ENCODE assay signal across 13 mouse cellular contexts in genomic region chr19:26863662-26864061, GRCm38 (mm10). TPM values are rescaled to one million over a fixed set of nuclear protein-coding genes. Genes with fewer than 3 reads are reported as not detected.
DNase-seq lines count a peak whose midpoint lies in the region; ATAC-seq and TF ChIP-seq lines count a peak whose summit lies in the region.
"Had no signal": no experiment of that assay in that cellular context is flagged by ENCODE, and none has a peak within 500 bp of the region (broad histone marks: within the 10 kb centered on the region; RNA-seq: fewer than 3 reads in every experiment).

No protein-coding gene starts in this region.

- H3K4me2 ChIP-seq in forebrain, embryonic 13.5 days: no peak overlapping the region
- H3K4me2 ChIP-seq in forebrain, embryonic 12.5 days: no peak overlapping the region
- no peak overlapping the region for H3K4me2 ChIP-seq in midbrain, embryonic 15.5 days
- H3K4me2 ChIP-seq: limb, embryonic 15.5 days had no signal

- H3K36me3 ChIP-seq in forebrain, embryonic 13.5 days (ENCODE audit: poor library complexity, severe bottlenecking): no peaks in the 10 kb centered on the region
- H3K36me3 ChIP-seq in forebrain, embryonic 12.5 days (replicated peaks): no peaks in the 10 kb centered on the region
- no peaks in the 10 kb centered on the region for H3K36me3 ChIP-seq in megakaryocyte, embryonic 14.5 days (replicated peaks; ENCODE audit: low read length)
- H3K36me3 ChIP-seq in midbrain, embryonic 15.5 days (replicated peaks): no peaks in the 10 kb centered on the region
- H3K36me3 ChIP-seq: limb, embryonic 15.5 days had no signal

- TF ChIP-seq CTCF in left cerebral cortex, adult 2 months (IDR thresholded peaks at IDR 0.05): no peak

- peak; percentile 56 for DNase-seq in adrenal gland, postnatal 25 days
- DNase-seq in urinary bladder, postnatal 14 days (ENCODE audit: low spot score): no peak
- DNase-seq in left cerebral cortex, adult 2 months (ENCODE audit: extremely low spot score in 1 of 2, low spot score in 2 of 2): no peak
- DNase-seq: B cell, adult 2 months; cerebellum, adult 18-20 months; kidney, adult 18-20 months had no signal

- H3K9ac ChIP-seq in forebrain, embryonic 13.5 days: no peak overlapping the region
- H3K9ac ChIP-seq in forebrain, embryonic 12.5 days: no peak overlapping the region
- no peak overlapping the region for H3K9ac ChIP-seq in midbrain, embryonic 15.5 days
- H3K9ac ChIP-seq: limb, embryonic 15.5 days had no signal

- 78% methylated on average over 5 of the region's 5 CpGs for WGBS in forebrain, embryonic 13.5 days
- WGBS in forebrain, embryonic 12.5 days: 75% methylated on average over 5 of the region's 5 CpGs
- WGBS in midbrain, embryonic 15.5 days: 61% methylated on average over 5 of the region's 5 CpGs

- H3K27me3 ChIP-seq in forebrain, embryonic 13.5 days: no peaks in the 10 kb centered on the region
- H3K27me3 ChIP-seq in forebrain, embryonic 12.5 days: no peaks in the 10 kb centered on the region
- H3K27me3 ChIP-seq in megakaryocyte, embryonic 14.5 days (replicated peaks): peaks cover 5% of the 10 kb centered on the region
- H3K27me3 ChIP-seq in midbrain, embryonic 15.5 days (replicated peaks): no peaks in the 10 kb centered on the region
- H3K27me3 ChIP-seq: limb, embryonic 15.5 days had no signal

- intact Hi-C loops in left cerebral cortex, adult 2 months (cut with DNase I): no loop called here

- peak overlapping the region; percentile 4; the same call in 1 of the 2 replicates for H3K27ac ChIP-seq in forebrain, embryonic 13.5 days
- no peak overlapping the region for H3K27ac ChIP-seq in forebrain, embryonic 12.5 days
- H3K27ac ChIP-seq in midbrain, embryonic 15.5 days: no peak overlapping the region
- H3K27ac ChIP-seq in left cerebral cortex, adult 2 months: no peak overlapping the region
- H3K27ac ChIP-seq: limb, embryonic 15.5 days had no signal

- H3K4me3 ChIP-seq in forebrain, embryonic 13.5 days: no peak overlapping the region
- H3K4me3 ChIP-seq in forebrain, embryonic 12.5 days (replicated peaks): no peak overlapping the region
- peak overlapping the region; percentile 23 for H3K4me3 ChIP-seq in megakaryocyte, embryonic 14.5 days (replicated peaks)
- H3K4me3 ChIP-seq in midbrain, embryonic 15.5 days: no peak overlapping the region
- H3K4me3 ChIP-seq in left cerebral cortex, adult 2 months: no peak overlapping the region
- H3K4me3 ChIP-seq: limb, embryonic 15.5 days had no signal

- H3K9me3 ChIP-seq in forebrain, embryonic 13.5 days (replicated peaks): no peaks in the 10 kb centered on the region
- H3K9me3 ChIP-seq in forebrain, embryonic 12.5 days: no peaks in the 10 kb centered on the region
- H3K9me3 ChIP-seq in megakaryocyte, embryonic 14.5 days: no peaks in the 10 kb centered on the region
- H3K9me3 ChIP-seq in midbrain, embryonic 15.5 days: no peaks in the 10 kb centered on the region
- H3K9me3 ChIP-seq: limb, embryonic 15.5 days had no signal

- H3K4me1 ChIP-seq in forebrain, embryonic 13.5 days: peaks cover 21% of the 10 kb centered on the region
- peaks cover 43% of the 10 kb centered on the region for H3K4me1 ChIP-seq in forebrain, embryonic 12.5 days
- H3K4me1 ChIP-seq in megakaryocyte, embryonic 14.5 days: peaks cover 4% of the 10 kb centered on the region; the same call in 1 of the 2 replicates
- H3K4me1 ChIP-seq in midbrain, embryonic 15.5 days: peaks cover 24% of the 10 kb centered on the region

- ATAC-seq in forebrain, embryonic 13.5 days: peak; percentile 71; the same call in 1 of the 2 replicates
- no peak for ATAC-seq in forebrain, embryonic 12.5 days (ENCODE audit: low FRiP score)
- ATAC-seq in megakaryocyte, adult 5-6 weeks (ENCODE audit: poor library complexity, severe bottlenecking): no peak
- peak; percentile 62 for ATAC-seq in midbrain, embryonic 15.5 days (replicated peaks)

RNA-seq across cellular contexts. Expression of gene Gm815, which starts 22.0 kb away (rescaled TPM):
- not detected in 2 replicates for polyA plus RNA-seq in forebrain, embryonic 13.5 days (2015; fragmentation: Nextera tagmentation; extraction: Ambion mirVana)
- not detected in 2 replicates for polyA plus RNA-seq in forebrain, embryonic 12.5 days (2016; fragmentation: Nextera tagmentation; extraction: Ambion mirVana)
- polyA plus RNA-seq in megakaryocyte, embryonic 14.5 days (2012; ENCODE audit: insufficient read depth, low replicate concordance): not detected in 2 replicates
- total RNA-seq in megakaryocyte, adult 5-6 weeks (2015): not detected in 2 replicates
- not detected in 2 replicates for total RNA-seq in megakaryocyte, adult 5-6 weeks (2017)
- not detected in 2 replicates for total RNA-seq in adrenal gland, postnatal 25 days (2021)
- not detected in 2 replicates for polyA plus RNA-seq in midbrain, embryonic 15.5 days (2015; fragmentation: Nextera tagmentation; extraction: Ambion mirVana)
- total RNA-seq in left cerebral cortex, adult 2 months (2021): not detected
- total RNA-seq: granulocyte monocyte progenitor cell, adult 5-6 weeks had no signal
- polyA plus RNA-seq: limb, embryonic 15.5 days had no signal

Comparison
In these comparisons a context has a peak if more than half of its experiments do, and no peak if none do; other contexts are left out.
1. ATAC-seq: peak in forebrain, embryonic 13.5 days (single experiment) and midbrain, embryonic 15.5 days (single experiment); none in forebrain, embryonic 12.5 days (single experiment) and megakaryocyte, adult 5-6 weeks (single experiment).